Mouse (Mus musculus): ENCODE measurements around the gene Slc1a5.

The Slc1a5 gene

GRCm38 (mm10) chr7:16752016-16752415 lies 29.1 kb upstream of the Slc1a5 start:
- TF ChIP-seq CTCF (conservative IDR thresholded peaks at IDR 0.05; ENCODE audit: low read length): no peak
- Histone ChIP-seq H3K36me3 (ENCODE audit: insufficient read depth, low read length) (peaks cover 27% of the 10 kb centered on the region), H3K27me3 (ENCODE audit: insufficient read depth, low read length) (no peaks in the 10 kb centered on the region), H3K9me3 (ENCODE audit: low read length) (no peaks in the 10 kb centered on the region), H3K4me3 (replicated peaks; ENCODE audit: low read length) (0 out of 2 replicates have a peak overlapping the region, but pooled peaks have one; percentile 10), H3K4me1 (replicated peaks; ENCODE audit: low read depth, low read length) (peaks cover 36% of the 10 kb centered on the region)

GRCm38 (mm10) chr7:16755362-16756017 lies 25.6 kb upstream of the Slc1a5 start:
- no peaks in the 10 kb centered on the region for H3K36me3 ChIP-seq (ENCODE audit: insufficient read depth, low read length)
- peaks cover 55% of the 10 kb centered on the region for H3K4me1 ChIP-seq (replicated peaks; ENCODE audit: low read depth, low read length)
- peak overlapping the region; percentile 60 for H3K4me3 ChIP-seq (replicated peaks; ENCODE audit: low read length)
- no peaks in the 10 kb centered on the region for H3K9me3 ChIP-seq (ENCODE audit: low read length)
- no peaks in the 10 kb centered on the region for H3K27me3 ChIP-seq (ENCODE audit: insufficient read depth, low read length)
- TF ChIP-seq NANOG (IDR thresholded peaks at IDR 0.05; ENCODE audit: borderline replicate concordance, low read length) (no peak), POU5F1 (IDR thresholded peaks at IDR 0.05; ENCODE audit: borderline replicate concordance, low read length) (no peak), CTCF (conservative IDR thresholded peaks at IDR 0.05; ENCODE audit: low read length) (no peak)

- H3K9me3 ChIP-seq (ENCODE audit: low read length): no peaks in the 10 kb centered on the region
- peaks cover 49% of the 10 kb centered on the region for H3K4me1 ChIP-seq (replicated peaks; ENCODE audit: low read depth, low read length)
- TF ChIP-seq NANOG (IDR thresholded peaks at IDR 0.05; ENCODE audit: borderline replicate concordance, low read length): no peak
- TF ChIP-seq CTCF (conservative IDR thresholded peaks at IDR 0.05; ENCODE audit: low read length): no peak
- TF ChIP-seq POU5F1 (IDR thresholded peaks at IDR 0.05; ENCODE audit: borderline replicate concordance, low read length): no peak
- no peak overlapping the region for H3K4me3 ChIP-seq (replicated peaks; ENCODE audit: low read length)
- H3K27me3 ChIP-seq (ENCODE audit: insufficient read depth, low read length): peaks cover 3% of the 10 kb centered on the region
- H3K36me3 ChIP-seq (ENCODE audit: insufficient read depth, low read length): no peaks in the 10 kb centered on the region
These were observed 22.1 kb upstream of the Slc1a5 start for GRCm38 (mm10) chr7:16758872-16759574.

- Histone ChIP-seq H3K9me3 (ENCODE audit: low read length) (no peaks in the 10 kb centered on the region), H3K4me3 (replicated peaks; ENCODE audit: low read length) (peak overlapping the region; percentile 18; the same call in 1 of the 2 replicates), H3K27me3 (ENCODE audit: insufficient read depth, low read length) (peaks cover 3% of the 10 kb centered on the region), H3K36me3 (ENCODE audit: insufficient read depth, low read length) (no peaks in the 10 kb centered on the region), H3K4me1 (replicated peaks; ENCODE audit: low read depth, low read length) (peaks cover 45% of the 10 kb centered on the region)
- TF ChIP-seq POU5F1 (IDR thresholded peaks at IDR 0.05; ENCODE audit: borderline replicate concordance, low read length) (no peak), NANOG (IDR thresholded peaks at IDR 0.05; ENCODE audit: borderline replicate concordance, low read length) (no peak), CTCF (conservative IDR thresholded peaks at IDR 0.05; ENCODE audit: low read length) (no peak)
These were observed 20.8 kb upstream of the Slc1a5 start for GRCm38 (mm10) chr7:16760292-16760691.

GRCm38 (mm10) chr7:16761005-16761481 lies 20.1 kb upstream of the Slc1a5 start:
- peaks cover 37% of the 10 kb centered on the region for H3K4me1 ChIP-seq (replicated peaks; ENCODE audit: low read depth, low read length)
- no peak for TF ChIP-seq CTCF (conservative IDR thresholded peaks at IDR 0.05; ENCODE audit: low read length)
- no peak for TF ChIP-seq POU5F1 (IDR thresholded peaks at IDR 0.05; ENCODE audit: borderline replicate concordance, low read length)
- TF ChIP-seq NANOG (IDR thresholded peaks at IDR 0.05; ENCODE audit: borderline replicate concordance, low read length): no peak

GRCm38 (mm10) chr7:16761630-16762029 lies 19.5 kb upstream of the Slc1a5 start:
- H3K4me3 ChIP-seq (replicated peaks; ENCODE audit: low read length): no peak overlapping the region
- peaks cover 3% of the 10 kb centered on the region for H3K27me3 ChIP-seq (ENCODE audit: insufficient read depth, low read length)
- H3K36me3 ChIP-seq (ENCODE audit: insufficient read depth, low read length): no peaks in the 10 kb centered on the region
- no peak for TF ChIP-seq NANOG (IDR thresholded peaks at IDR 0.05; ENCODE audit: borderline replicate concordance, low read length)
- no peak for TF ChIP-seq CTCF (conservative IDR thresholded peaks at IDR 0.05; ENCODE audit: low read length)
- TF ChIP-seq POU5F1 (IDR thresholded peaks at IDR 0.05; ENCODE audit: borderline replicate concordance, low read length): no peak
- no peaks in the 10 kb centered on the region for H3K9me3 ChIP-seq (ENCODE audit: low read length)
- H3K4me1 ChIP-seq (replicated peaks; ENCODE audit: low read depth, low read length): peaks cover 39% of the 10 kb centered on the region

More at GRCm38 (mm10) chr7:16761005-16761481, 20.1 kb upstream of the Slc1a5 start:
- peaks cover 3% of the 10 kb centered on the region for H3K27me3 ChIP-seq (ENCODE audit: insufficient read depth, low read length)
- no peaks in the 10 kb centered on the region for H3K9me3 ChIP-seq (ENCODE audit: low read length)
- H3K36me3 ChIP-seq (ENCODE audit: insufficient read depth, low read length): no peaks in the 10 kb centered on the region
- 0 out of 2 replicates have a peak overlapping the region, but pooled peaks have one; percentile 32 for H3K4me3 ChIP-seq (replicated peaks; ENCODE audit: low read length)

- TF ChIP-seq CTCF (conservative IDR thresholded peaks at IDR 0.05; ENCODE audit: low read length): no peak
- no peak for TF ChIP-seq NANOG (IDR thresholded peaks at IDR 0.05; ENCODE audit: borderline replicate concordance, low read length)
- TF ChIP-seq POU5F1 (IDR thresholded peaks at IDR 0.05; ENCODE audit: borderline replicate concordance, low read length): no peak
- H3K27me3 ChIP-seq (ENCODE audit: insufficient read depth, low read length): peaks cover 3% of the 10 kb centered on the region
- H3K4me1 ChIP-seq (replicated peaks; ENCODE audit: low read depth, low read length): peaks cover 35% of the 10 kb centered on the region
- no peak overlapping the region for H3K4me3 ChIP-seq (replicated peaks; ENCODE audit: low read length)
- no peaks in the 10 kb centered on the region for H3K9me3 ChIP-seq (ENCODE audit: low read length)
- no peaks in the 10 kb centered on the region for H3K36me3 ChIP-seq (ENCODE audit: insufficient read depth, low read length)
These were observed 17.5 kb upstream of the Slc1a5 start for GRCm38 (mm10) chr7:16763463-16764218.

- H3K9me3 ChIP-seq (ENCODE audit: low read length): peaks cover 7% of the 10 kb centered on the region; the same call in 1 of the 2 replicates
- TF ChIP-seq NANOG (IDR thresholded peaks at IDR 0.05; ENCODE audit: borderline replicate concordance, low read length): no peak
- no peak overlapping the region for H3K4me3 ChIP-seq (replicated peaks; ENCODE audit: low read length)
- H3K4me1 ChIP-seq (replicated peaks; ENCODE audit: low read depth, low read length): peaks cover 15% of the 10 kb centered on the region
- H3K27me3 ChIP-seq (ENCODE audit: insufficient read depth, low read length): peaks cover 3% of the 10 kb centered on the region
- no peaks in the 10 kb centered on the region for H3K36me3 ChIP-seq (ENCODE audit: insufficient read depth, low read length)
These were observed 14.7 kb upstream of the Slc1a5 start for GRCm38 (mm10) chr7:16766443-16766842.
